Mouse (Mus musculus) CD4-positive helper T cell, adult 2 months (primary cell): Measurements from ENCODE around the gene Meiob.

Experiments
- DNase-seq: peaks from one replicate; pipeline ENCODE4 v3.0.0-alpha.2; 2012; ENCODE audit warnings: low read depth, missing footprints, low spot score

Gene Meiob

DNA sequence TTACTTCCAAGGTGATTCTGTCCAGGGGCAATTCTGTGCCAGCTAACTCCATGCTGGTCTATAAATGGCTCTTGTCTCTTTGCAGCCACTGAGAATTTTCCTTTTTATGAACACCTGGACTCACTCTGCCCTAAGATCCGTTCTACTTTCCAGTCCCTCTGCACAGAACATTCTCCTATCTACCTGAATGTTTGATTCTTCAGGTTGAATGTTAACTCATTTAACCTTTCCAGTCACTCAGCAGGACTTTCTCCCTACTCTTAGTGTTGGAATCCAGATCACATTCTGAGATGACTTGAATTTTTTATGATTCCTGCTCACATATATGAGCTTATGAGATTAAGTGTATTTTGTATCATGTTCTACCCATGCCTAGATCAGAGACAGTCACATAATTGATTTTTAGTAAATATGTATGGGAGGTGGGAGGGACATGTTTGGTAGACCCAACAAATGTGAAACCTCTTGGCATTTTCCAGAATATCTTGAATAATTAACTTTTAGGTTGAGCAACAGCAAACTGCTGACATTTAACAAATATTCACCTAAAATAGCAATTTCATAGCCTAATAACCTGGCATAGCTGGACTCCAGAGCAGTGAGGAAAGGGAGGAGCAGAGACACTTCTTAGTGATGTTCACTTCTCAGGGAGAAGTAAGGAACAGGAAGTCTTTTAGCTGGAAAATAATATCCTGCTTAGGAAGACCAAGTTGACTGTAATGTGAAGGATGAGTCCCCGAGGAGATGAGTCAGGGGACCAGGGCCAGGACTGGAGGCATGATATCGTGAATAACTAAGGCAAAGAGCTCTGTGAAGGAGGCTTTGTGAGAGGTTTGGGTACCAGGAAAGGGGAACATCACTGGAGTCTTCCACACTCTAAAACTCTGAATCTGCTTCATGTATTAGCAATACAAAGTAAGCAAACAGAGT lies 17.5 kb downstream of the Meiob start:
- DNase-seq: no peak

DNA sequence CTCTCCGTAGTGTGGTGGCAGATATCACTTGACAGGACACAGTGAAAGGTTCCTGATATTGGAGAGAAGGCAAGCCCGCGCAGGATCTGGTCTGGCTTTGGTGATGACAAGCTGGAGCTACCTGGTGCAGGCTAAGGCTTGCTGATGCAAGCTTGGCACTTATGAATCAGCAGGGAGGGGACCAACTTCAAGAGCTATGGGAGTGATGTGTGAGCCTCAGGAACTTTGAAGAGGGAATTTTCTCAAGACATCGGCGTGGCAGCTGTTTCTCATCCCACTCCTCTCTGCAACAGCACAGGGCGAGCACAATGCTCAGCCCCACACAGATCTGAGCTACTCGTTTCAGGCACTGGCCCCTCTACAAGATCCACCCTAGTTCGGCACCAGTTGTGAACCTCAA lies 35.8 kb downstream of the Meiob start, which contains the start of gene Hagh:
Hagh (plus strand) TSS at position 302 of the 400 bp plus-strand sequence.
- no peak for DNase-seq

DNA sequence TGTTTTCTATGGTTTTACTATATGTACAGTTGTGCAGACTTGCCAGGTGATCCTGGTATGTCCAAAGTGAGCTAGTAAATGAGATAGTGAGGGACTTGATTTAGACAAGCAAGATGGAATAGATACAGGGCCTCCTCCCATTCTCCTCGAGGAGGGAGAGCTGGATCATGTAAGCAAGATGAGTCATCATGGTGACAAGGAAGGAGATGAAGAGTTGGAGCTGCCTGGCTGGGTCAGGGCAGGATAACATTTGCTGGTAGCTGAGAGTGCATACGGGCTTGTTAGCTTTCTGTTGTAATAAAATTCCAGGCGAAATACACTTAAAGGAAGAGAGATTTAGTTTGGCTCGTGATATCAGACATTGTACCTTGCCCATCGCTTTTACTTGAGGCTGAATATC lies 36.3 kb downstream of the Meiob start:
- no peak for DNase-seq

DNA sequence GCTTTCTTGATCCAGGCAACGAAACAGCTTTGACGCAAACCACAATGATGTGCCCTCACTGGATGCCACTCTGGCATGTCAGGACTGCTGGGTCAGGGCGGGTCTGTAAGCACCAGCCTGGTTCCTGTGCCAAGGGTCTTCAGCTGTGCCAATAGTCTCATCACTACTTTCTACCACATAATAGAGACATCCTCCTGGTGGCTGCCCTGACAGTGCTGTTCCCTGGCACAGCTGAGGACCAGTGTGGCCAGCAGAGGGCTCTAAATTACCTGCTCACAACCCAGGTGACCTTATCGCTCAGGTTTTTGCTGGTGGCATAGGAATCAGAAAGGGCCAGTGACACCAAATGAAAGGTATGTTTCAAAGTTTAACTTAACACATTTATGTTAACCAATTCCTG lies 37.0 kb downstream of the Meiob start:
- DNase-seq: peak; percentile 50

- DNase-seq: no peak
These were observed 38.5 kb downstream of the Meiob start for GRCm38 (mm10) chr17:24842631-24843030.

DNA sequence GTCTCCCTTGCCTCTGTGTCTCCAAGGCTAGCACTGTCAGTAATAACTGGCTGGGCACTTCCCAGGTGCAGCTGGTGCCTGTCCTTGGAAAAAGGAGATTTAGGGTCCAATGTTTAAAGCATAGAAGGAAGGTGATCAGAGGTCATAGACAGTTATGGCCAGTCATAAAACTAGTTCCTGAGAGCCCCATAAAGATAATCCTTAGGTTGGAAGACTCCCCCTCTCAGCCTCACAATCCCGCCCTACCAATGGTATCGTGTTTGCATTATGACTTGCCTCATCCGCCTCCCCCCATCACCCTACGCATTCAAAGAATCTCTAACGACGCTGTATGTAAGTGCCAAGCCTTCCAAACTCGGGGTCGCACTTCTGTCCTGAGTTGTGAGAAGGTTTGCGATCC lies 40.4 kb downstream of the Meiob start:
- no peak for DNase-seq

DNA sequence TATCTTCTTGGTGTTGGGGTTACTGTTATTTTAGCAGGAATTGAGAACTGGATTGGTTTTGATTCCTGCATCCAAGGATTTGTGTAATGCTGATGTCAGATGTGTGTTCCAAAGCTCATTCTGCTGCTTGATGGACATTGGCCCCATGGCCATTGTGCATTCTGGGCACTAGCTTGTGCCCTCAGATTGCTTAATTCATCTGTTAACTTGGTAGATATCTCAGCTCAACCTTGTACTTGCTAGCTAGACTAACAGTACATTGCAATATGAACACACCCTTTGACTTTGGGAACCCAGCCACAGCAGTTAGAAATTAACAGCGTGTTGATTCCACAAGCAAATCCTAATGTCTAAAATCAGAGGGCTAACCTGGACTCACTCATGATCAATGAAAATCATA lies 43.3 kb downstream of the Meiob start:
- DNase-seq: no peak

DNA sequence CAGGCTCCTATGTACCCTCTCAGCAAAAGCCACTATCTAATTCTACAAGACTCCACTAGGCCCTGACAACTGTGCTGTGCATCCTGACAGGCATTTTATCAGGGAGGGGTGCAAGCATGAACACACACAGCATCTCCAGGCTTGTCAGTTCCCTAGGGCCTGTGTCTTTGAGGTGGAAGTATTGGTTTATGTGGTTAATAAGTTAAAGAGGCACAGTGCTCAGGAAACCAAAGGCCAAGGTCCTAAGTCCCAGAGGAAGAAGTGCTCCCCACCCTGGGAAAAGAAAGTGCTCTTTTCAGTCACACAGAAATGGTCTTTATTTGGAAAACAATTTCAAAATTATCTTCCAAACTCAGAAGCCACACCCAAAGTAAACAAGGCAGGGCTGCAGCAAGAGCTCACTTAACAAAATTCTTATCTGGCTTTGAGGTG lies 44.5 kb downstream of the Meiob start:
- DNase-seq: no peak

DNA sequence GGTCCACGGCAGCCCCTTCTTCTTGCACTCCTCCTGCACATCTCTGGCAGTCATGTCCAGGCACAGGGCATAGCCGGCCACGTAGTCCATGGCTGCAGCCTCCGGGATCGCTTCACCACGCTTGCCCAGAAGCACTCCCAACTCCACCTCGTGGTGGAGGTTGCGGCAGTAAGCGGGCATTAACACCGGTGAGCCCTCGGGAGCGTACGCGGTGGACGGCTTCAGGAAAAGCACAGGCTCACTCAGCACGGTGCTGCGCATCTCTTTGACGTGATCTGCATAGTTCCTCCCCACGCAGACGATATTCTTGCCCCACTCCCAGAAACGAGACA lies 45.6 kb downstream of the Meiob start:
- DNase-seq: no peak

DNA sequence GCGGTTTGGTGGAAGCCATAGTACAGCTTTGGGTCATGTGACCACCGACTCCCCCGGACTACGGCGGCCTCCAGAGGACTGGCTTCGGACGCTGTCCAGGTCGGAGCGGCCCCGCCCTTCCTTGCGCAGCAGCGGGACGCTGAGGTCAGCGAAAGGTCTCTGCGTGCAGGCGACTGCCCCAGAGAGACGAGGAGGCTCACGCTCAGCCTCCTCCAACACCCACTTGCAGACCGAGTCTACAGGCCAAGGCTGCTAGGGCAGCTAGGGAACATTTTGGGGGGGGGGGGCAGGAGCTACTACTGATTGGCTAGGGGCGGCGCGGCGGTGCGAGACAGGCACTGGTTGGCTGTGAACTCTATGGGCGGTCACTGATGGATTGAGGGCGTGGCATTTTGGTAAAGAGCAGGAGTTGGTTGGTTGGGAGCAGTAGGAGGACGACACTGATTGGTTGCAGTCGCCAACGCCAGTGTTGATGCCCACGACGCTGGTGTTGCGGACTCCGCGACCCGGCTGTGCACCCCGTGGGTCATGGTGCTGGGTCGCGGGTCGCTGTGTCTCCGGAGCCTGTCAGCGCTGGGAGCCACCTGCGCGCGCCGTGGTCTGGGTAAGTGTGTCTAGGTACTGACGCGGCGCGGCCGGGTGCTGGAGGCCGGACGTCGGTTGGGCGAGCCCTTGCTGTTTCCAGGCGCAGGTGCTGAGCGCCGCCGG lies 46.1 kb downstream of the Meiob start, which contains the start of gene Fahd1:
Fahd1 (minus strand) TSS at position 300 of the 708 bp plus-strand sequence.
- peak; percentile 98 for DNase-seq

DNA sequence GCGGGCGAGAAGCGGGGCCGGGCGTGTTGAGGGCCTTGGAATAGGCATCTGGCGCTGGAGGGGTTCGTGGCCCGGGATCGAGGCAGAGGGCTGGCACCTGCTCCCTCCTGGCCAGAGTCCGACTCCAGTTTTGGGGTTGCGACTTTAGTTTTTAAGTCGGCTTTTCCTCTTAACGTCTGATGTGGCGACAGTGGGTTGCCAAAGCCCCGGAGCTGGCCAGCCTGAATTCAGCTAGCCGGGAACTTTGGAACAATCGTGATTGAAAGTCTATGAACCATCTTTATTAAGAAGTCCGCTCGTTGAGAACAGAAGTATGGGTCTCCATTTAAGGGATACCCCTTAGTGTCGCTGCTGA lies 46.7 kb downstream of the Meiob start:
- no peak for DNase-seq

DNA sequence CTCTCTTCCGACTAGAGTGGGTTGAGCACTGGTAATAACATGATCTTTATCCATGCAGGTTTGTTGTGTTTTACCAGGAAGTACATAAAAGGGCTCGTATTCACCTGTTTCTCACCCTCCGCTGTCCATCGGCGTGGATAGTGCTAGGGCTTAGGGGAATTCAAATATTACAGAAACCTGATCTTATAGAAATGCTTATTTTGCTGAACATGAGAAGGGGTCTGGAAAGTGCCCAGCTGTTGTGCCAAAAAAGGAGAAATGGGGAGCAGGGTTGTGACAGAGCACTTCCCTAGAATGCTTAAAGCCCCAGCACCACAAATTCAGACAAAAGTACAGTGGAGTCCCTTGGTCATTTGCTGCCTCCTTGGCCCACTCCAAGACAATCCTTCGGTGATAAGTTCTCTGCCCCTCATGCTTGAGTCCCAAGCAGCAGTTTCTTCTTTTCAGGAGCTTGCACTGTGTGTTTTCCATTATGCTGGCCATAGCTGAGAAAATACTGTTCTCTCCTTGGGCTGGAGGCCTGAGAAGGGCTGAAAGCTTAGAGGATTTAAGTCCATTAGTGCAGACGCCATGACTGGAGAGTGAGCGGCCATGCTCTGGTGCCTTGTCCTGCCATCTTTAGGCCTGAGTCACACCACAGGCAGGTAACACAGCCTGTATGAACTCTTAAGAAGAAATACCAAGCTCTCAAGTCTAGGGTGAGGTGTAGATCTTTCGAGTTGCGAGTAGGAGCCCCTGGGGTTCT lies 47.5 kb downstream of the Meiob start:
- DNase-seq: no peak

- no peak for DNase-seq
These were observed 51.9 kb downstream of the Meiob start for GRCm38 (mm10) chr17:24855838-24856464.

DNA sequence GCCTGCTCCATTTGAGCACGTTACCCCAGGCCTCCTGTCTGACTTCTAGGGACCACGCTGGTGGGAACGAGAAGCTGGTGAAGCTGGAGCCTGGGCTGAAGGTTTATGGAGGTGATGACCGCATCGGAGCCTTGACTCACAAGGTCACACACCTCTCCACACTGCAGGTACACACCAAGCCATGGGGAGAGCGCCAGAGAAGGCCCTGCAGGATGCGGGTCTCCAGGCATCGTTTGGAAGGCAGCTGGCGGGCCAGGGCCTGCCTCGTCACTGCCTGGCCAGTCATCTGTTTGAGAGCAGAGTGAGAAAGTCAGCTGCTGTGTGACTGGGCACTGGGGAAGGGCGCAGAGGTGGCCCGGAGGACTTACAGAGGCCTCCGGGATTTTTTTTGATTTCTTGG lies 52.5 kb downstream of the Meiob start:
- DNase-seq: no peak

DNA sequence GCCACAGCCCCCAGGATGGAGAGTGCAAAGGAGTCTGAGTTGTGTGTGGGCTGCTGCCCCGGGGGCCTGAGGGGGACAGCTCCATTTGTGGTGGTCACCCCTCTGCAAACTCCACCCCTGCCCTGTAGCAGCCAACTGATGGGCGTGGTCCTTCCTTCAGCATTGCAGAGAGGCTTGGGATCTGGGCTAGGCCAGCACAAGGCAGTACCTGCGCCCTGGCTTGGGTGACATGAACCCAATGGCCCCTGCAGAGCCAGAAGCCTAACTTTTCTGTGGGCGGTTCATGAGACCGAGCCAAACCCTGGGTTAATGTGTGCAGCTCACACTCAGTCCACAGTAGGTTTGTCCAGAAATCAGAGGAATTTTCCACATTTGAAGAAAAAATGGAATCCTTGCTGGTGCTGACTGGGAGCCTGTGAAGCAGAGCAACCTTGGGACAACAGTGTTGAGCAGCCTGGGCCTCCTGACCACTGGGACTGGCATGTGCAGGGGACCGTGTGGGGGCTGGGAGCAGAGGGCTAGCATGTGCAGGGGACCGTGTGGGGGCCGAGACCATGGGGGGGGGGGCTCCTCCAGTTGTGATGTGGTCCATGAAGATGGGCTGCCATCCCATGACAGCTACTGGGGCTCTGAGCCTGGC lies 53.9 kb downstream of the Meiob start:
- DNase-seq: no peak

DNA sequence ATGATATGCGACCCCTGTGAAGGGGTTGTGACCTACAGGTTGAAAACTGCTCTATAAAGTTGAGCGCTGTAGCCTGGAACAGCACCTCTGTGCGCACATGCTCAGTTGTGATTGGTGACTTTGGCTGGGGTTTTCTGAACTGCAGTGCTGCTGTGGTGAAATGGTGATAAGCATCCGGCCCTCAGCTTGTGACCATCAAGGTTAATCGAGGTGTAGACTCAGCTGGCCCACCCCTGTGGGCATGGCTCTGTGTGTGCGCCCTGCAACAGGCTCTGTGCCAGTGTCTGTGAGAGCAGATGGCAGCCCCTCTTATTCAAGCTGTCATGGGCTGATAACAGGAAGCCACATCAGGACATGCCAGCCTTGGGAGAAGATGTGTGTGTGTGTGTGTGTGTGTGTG lies 54.9 kb downstream of the Meiob start:
- DNase-seq: no peak

DNA sequence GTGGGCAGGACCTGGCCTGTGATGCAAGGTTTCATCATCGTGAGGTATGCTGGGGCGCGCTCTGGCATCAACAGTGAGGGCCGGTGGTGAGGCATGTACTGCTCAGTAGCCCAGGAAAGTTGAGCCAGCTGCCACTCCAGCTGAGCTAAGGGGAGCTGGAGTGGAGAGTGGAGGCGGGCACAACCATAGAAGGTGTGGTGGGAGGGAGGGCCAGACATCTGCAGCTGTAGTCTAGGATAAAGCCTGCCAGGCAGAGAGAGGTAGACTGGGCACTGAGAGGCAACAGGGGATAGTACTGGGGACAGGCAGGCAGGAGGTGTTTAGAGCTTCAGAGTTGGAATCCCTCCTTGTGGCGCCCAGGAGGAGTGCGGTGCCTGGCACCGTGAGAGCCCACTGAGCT lies 56.0 kb downstream of the Meiob start:
- no peak for DNase-seq

- DNase-seq: no peak
These were observed 57.7 kb downstream of the Meiob start for GRCm38 (mm10) chr17:24861785-24862184.

GRCm38 (mm10) chr17:24865776-24866175 lies 61.7 kb downstream of the Meiob start, which contains the start of gene Igfals:
Igfals (plus strand) TSS chr17:24865997.
- no peak for DNase-seq

DNA sequence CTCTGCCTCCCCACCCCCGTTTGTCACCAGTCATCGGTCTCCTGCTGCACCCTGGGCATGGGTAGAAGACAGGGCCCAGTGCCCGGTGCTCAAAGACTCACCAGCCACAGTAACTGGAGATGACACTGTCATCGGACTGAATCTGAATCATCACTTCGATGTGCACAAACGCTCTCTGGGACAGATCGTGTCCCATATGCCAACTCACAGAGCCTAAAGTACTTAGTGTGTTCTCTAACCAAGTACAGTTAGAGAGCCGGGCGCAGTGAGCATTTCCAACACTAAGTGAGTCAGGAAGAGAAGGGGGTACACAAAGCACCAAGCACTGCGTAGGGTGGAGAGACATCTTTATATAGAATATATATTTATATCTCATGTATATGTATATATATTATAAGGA lies 63.8 kb downstream of the Meiob start:
- DNase-seq: no peak

- DNase-seq: no peak
These were observed 69.8 kb downstream of the Meiob start for GRCm38 (mm10) chr17:24873695-24874404.
